Mouse (Mus musculus): ENCODE measurements around the gene Slc39a3. TPM values are rescaled to one million over a fixed set of nuclear protein-coding genes. Genes with fewer than 3 reads are reported as not detected.

Slc39a3 gene
- polyA plus RNA-seq, 1 experiment from 2014 or later = 17.7 TPM

GRCm38 (mm10) chr10:81019687-81020086, 17.5 kb downstream of the Slc39a3 start:
- H3K27me3 ChIP-seq (replicated peaks) = peaks cover 30% of the 10 kb centered on the region
- WGBS = 71% methylated on average over 6 of the region's 6 CpGs
- H3K4me3 ChIP-seq (replicated peaks) = no peak overlapping the region
- H3K4me1 ChIP-seq = peaks cover 1% of the 10 kb centered on the region
- H3K36me3 ChIP-seq = no peaks in the 10 kb centered on the region
- no peak overlapping the region for H3K9ac ChIP-seq
- no peak overlapping the region for H3K4me2 ChIP-seq
- H3K27ac ChIP-seq = no peak overlapping the region
- no peaks in the 10 kb centered on the region for H3K9me3 ChIP-seq
- ATAC-seq (ENCODE audit: insufficient read depth, low FRiP score, low read depth) = no peak

- Histone ChIP-seq H3K27ac (no peak overlapping the region), H3K9ac (no peak overlapping the region), H3K4me1 (peaks cover 6% of the 10 kb centered on the region), H3K4me3 (replicated peaks) (no peak overlapping the region), H3K36me3 (no peaks in the 10 kb centered on the region), H3K9me3 (no peaks in the 10 kb centered on the region), H3K27me3 (replicated peaks) (peaks cover 20% of the 10 kb centered on the region), H3K4me2 (no peak overlapping the region)
- 46% methylated on average over 10 of the region's 10 CpGs for WGBS
- no peak for ATAC-seq (ENCODE audit: insufficient read depth, low FRiP score, low read depth)
These were observed 18.9 kb downstream of the Slc39a3 start for GRCm38 (mm10) chr10:81018326-81018725.

GRCm38 (mm10) chr10:81016645-81017044, 20.6 kb downstream of the Slc39a3 start:
- peaks cover 6% of the 10 kb centered on the region for H3K4me1 ChIP-seq
- H3K27ac ChIP-seq = no peak overlapping the region
- H3K9me3 ChIP-seq = no peaks in the 10 kb centered on the region
- H3K4me3 ChIP-seq (replicated peaks) = no peak overlapping the region
- H3K9ac ChIP-seq = no peak overlapping the region
- H3K4me2 ChIP-seq = no peak overlapping the region
- ATAC-seq (ENCODE audit: insufficient read depth, low FRiP score, low read depth) = no peak
- 6% methylated on average over 7 of the region's 7 CpGs for WGBS
- peaks cover 6% of the 10 kb centered on the region; the same call in 1 of the 2 replicates for H3K27me3 ChIP-seq (replicated peaks)
- no peaks in the 10 kb centered on the region for H3K36me3 ChIP-seq

- ATAC-seq (ENCODE audit: insufficient read depth, low FRiP score, low read depth) = no peak
- Histone ChIP-seq H3K4me3 (replicated peaks) (no peak overlapping the region), H3K36me3 (no peaks in the 10 kb centered on the region), H3K27me3 (replicated peaks) (0 out of 2 replicates have a peak, but pooled peaks cover 3% of the 10 kb centered on the region), H3K27ac (no peak overlapping the region), H3K9ac (no peak overlapping the region), H3K4me1 (peaks cover 6% of the 10 kb centered on the region), H3K4me2 (no peak overlapping the region), H3K9me3 (no peaks in the 10 kb centered on the region)
- 79% methylated on average over 2 of the region's 2 CpGs for WGBS
These were observed 21.6 kb downstream of the Slc39a3 start for GRCm38 (mm10) chr10:81015666-81016065.

GRCm38 (mm10) chr10:81014393-81015384, 22.5 kb downstream of the Slc39a3 start, which contains the start of gene Gng7:
TSS of gene Gng7 (minus strand) at chr10:81014945.
- H3K4me3 ChIP-seq (replicated peaks) = peak within 1 kb of the TSS; percentile 44
- no peaks in the 10 kb centered on the region for H3K36me3 ChIP-seq
- ATAC-seq (ENCODE audit: insufficient read depth, low FRiP score, low read depth) = peak; percentile 95
- H3K9ac ChIP-seq = peak within 1 kb of the TSS; percentile 4; the same call in 1 of the 2 replicates
- 9% methylated on average over 31 of the region's 31 CpGs for WGBS
- no peaks in the 10 kb centered on the region for H3K9me3 ChIP-seq
- peak within 1 kb of the TSS; percentile 56 for H3K4me2 ChIP-seq
- 0 out of 2 replicates have a peak, but pooled peaks cover 3% of the 10 kb centered on the region for H3K27me3 ChIP-seq (replicated peaks)
- no peak within 1 kb of the TSS for H3K27ac ChIP-seq
- H3K4me1 ChIP-seq = peaks cover 6% of the 10 kb centered on the region

GRCm38 (mm10) chr10:81010851-81011250, 26.4 kb downstream of the Slc39a3 start:
- H3K4me3 ChIP-seq (replicated peaks) = no peak overlapping the region
- 0 out of 2 replicates have a peak, but pooled peaks cover 3% of the 10 kb centered on the region for H3K27me3 ChIP-seq (replicated peaks)
- no peak overlapping the region for H3K27ac ChIP-seq
- WGBS = 75% methylated on average over 6 of the region's 6 CpGs
- no peaks in the 10 kb centered on the region for H3K9me3 ChIP-seq
- H3K36me3 ChIP-seq = no peaks in the 10 kb centered on the region
- H3K9ac ChIP-seq = no peak overlapping the region
- peaks cover 6% of the 10 kb centered on the region for H3K4me1 ChIP-seq
- ATAC-seq (ENCODE audit: insufficient read depth, low FRiP score, low read depth) = no peak
- no peak overlapping the region for H3K4me2 ChIP-seq

GRCm38 (mm10) chr10:81007240-81007639, 30.0 kb downstream of the Slc39a3 start:
- H3K27me3 ChIP-seq (replicated peaks) = no peaks in the 10 kb centered on the region
- H3K9me3 ChIP-seq = no peaks in the 10 kb centered on the region
- 0 out of 2 replicates have a peak, but pooled peaks have one; percentile 49 for ATAC-seq (ENCODE audit: insufficient read depth, low FRiP score, low read depth)
- H3K9ac ChIP-seq = no peak overlapping the region
- 36% methylated on average over 7 of the region's 7 CpGs for WGBS
- H3K4me2 ChIP-seq = no peak overlapping the region
- no peaks in the 10 kb centered on the region for H3K36me3 ChIP-seq
- H3K27ac ChIP-seq = no peak overlapping the region
- no peaks in the 10 kb centered on the region for H3K4me1 ChIP-seq
- H3K4me3 ChIP-seq (replicated peaks) = no peak overlapping the region

GRCm38 (mm10) chr10:81006005-81006677, 31.1 kb downstream of the Slc39a3 start:
- Histone ChIP-seq H3K9me3 (no peaks in the 10 kb centered on the region), H3K4me2 (no peak overlapping the region), H3K4me3 (replicated peaks) (no peak overlapping the region), H3K9ac (no peak overlapping the region), H3K27me3 (replicated peaks) (no peaks in the 10 kb centered on the region), H3K36me3 (no peaks in the 10 kb centered on the region), H3K27ac (no peak overlapping the region), H3K4me1 (no peaks in the 10 kb centered on the region)
- ATAC-seq (ENCODE audit: insufficient read depth, low FRiP score, low read depth) = no peak
- WGBS = 86% methylated on average over 7 of the region's 7 CpGs

GRCm38 (mm10) chr10:81001161-81001560, 36.1 kb downstream of the Slc39a3 start:
- Histone ChIP-seq H3K9ac (no peak overlapping the region), H3K36me3 (no peaks in the 10 kb centered on the region), H3K4me2 (no peak overlapping the region), H3K9me3 (no peaks in the 10 kb centered on the region), H3K4me1 (peaks cover 8% of the 10 kb centered on the region), H3K27ac (no peak overlapping the region), H3K4me3 (replicated peaks) (no peak overlapping the region), H3K27me3 (replicated peaks) (0 out of 2 replicates have a peak, but pooled peaks cover 8% of the 10 kb centered on the region)
- no peak for ATAC-seq (ENCODE audit: insufficient read depth, low FRiP score, low read depth)
- WGBS = 58% methylated on average over 10 of the region's 10 CpGs

GRCm38 (mm10) chr10:81000197-81001062, 36.8 kb downstream of the Slc39a3 start:
- H3K9me3 ChIP-seq = no peaks in the 10 kb centered on the region
- 0 out of 2 replicates have a peak, but pooled peaks cover 8% of the 10 kb centered on the region for H3K27me3 ChIP-seq (replicated peaks)
- ATAC-seq (ENCODE audit: insufficient read depth, low FRiP score, low read depth) = no peak; the same call in 1 of the 2 replicates
- H3K4me1 ChIP-seq = peaks cover 8% of the 10 kb centered on the region
- WGBS = 41% methylated on average over 28 of the region's 28 CpGs
- no peak overlapping the region for H3K4me2 ChIP-seq
- no peak overlapping the region for H3K9ac ChIP-seq
- H3K27ac ChIP-seq = no peak overlapping the region
- H3K4me3 ChIP-seq (replicated peaks) = no peak overlapping the region
- H3K36me3 ChIP-seq = no peaks in the 10 kb centered on the region

Data from stomach, embryonic 15.5 days (tissue).